9 mouse cellular contexts compared by ENCODE assay signal in genomic region chr11:104288835-104289198, GRCm38 (mm10). TPM values are rescaled to one million over a fixed set of nuclear protein-coding genes. Genes with fewer than 3 reads are reported as not detected.
DNase-seq lines count a peak whose midpoint lies in the region; ATAC-seq and TF ChIP-seq lines count a peak whose summit lies in the region.
"Had no signal": no experiment of that assay in that cellular context is flagged by ENCODE, and none has a peak within 500 bp of the region (broad histone marks: within the 10 kb centered on the region; RNA-seq: fewer than 3 reads in every experiment).

No protein-coding gene starts in this region.

- H3K4me1 ChIP-seq in forebrain, postnatal 0 days (ENCODE audit: insufficient read depth): no peaks in the 10 kb centered on the region
- no peaks in the 10 kb centered on the region for H3K4me1 ChIP-seq in forebrain, embryonic 11.5 days (replicated peaks; ENCODE audit: control insufficient read depth, insufficient read depth, low read length)
- H3K4me1 ChIP-seq in embryonic facial prominence, embryonic 10.5 days: peaks cover 27% of the 10 kb centered on the region
- peaks cover 13% of the 10 kb centered on the region for H3K4me1 ChIP-seq in midbrain, embryonic 12.5 days

- H3K27me3 ChIP-seq in forebrain, postnatal 0 days (ENCODE audit: insufficient read depth, low read length): no peaks in the 10 kb centered on the region
- H3K27me3 ChIP-seq in forebrain, embryonic 11.5 days (ENCODE audit: control insufficient read depth, insufficient read depth, low read length): no peaks in the 10 kb centered on the region
- 0 out of 2 replicates have a peak, but pooled peaks cover 3% of the 10 kb centered on the region for H3K27me3 ChIP-seq in embryonic facial prominence, embryonic 10.5 days (replicated peaks; ENCODE audit: low read depth, poor library complexity, severe bottlenecking)
- H3K27me3 ChIP-seq in midbrain, embryonic 12.5 days: no peaks in the 10 kb centered on the region

- DNase-seq in forebrain, postnatal 0 days: peak; percentile 13
- no peak for DNase-seq in forebrain, embryonic 11.5 days (ENCODE audit: low spot score)
- no peak for DNase-seq in embryonic facial prominence, embryonic 10.5 days (ENCODE audit: low spot score)
- peak; percentile 58 to 63 for DNase-seq in kidney, adult 8-10 months
- no peak for DNase-seq in heart, postnatal 10 days
- DNase-seq in gastrocnemius, postnatal 4 days (ENCODE audit: low spot score in 2 of 2): no peak

- H3K4me2 ChIP-seq in forebrain, postnatal 0 days (ENCODE audit: low read depth): no peak overlapping the region
- no peak overlapping the region for H3K4me2 ChIP-seq in forebrain, embryonic 11.5 days (ENCODE audit: low read depth, low read length, severe bottlenecking)
- no peak overlapping the region for H3K4me2 ChIP-seq in midbrain, embryonic 12.5 days (replicated peaks)

- no peaks in the 10 kb centered on the region for H3K9me3 ChIP-seq in forebrain, postnatal 0 days (ENCODE audit: low read length)
- H3K9me3 ChIP-seq in forebrain, embryonic 11.5 days (ENCODE audit: control insufficient read depth, low read length): no peaks in the 10 kb centered on the region
- no peaks in the 10 kb centered on the region for H3K9me3 ChIP-seq in embryonic facial prominence, embryonic 10.5 days
- no peaks in the 10 kb centered on the region for H3K9me3 ChIP-seq in midbrain, embryonic 12.5 days

- H3K9ac ChIP-seq in forebrain, postnatal 0 days: no peak overlapping the region
- H3K9ac ChIP-seq in forebrain, embryonic 11.5 days (ENCODE audit: low read length): no peak overlapping the region
- no peak overlapping the region for H3K9ac ChIP-seq in midbrain, embryonic 12.5 days (replicated peaks)

- TF ChIP-seq CTCF in forebrain, postnatal 0 days (IDR thresholded peaks at IDR 0.05; ENCODE audit: low read depth): no peak

- WGBS in forebrain, postnatal 0 days: 53% methylated on average over 6 of the region's 6 CpGs
- WGBS in forebrain, embryonic 11.5 days: 57% methylated on average over 6 of the region's 6 CpGs
- 51% methylated on average over 6 of the region's 6 CpGs for WGBS in embryonic facial prominence, embryonic 10.5 days
- WGBS in midbrain, embryonic 12.5 days: 48% methylated on average over 6 of the region's 6 CpGs

- intact Hi-C loops in heart, postnatal 10 days (cut with DNase I): no loop called here

- peak overlapping the region; percentile 66 for H3K27ac ChIP-seq in forebrain, postnatal 0 days (ENCODE audit: low read depth, low read length)
- H3K27ac ChIP-seq in forebrain, embryonic 11.5 days (ENCODE audit: low read depth, low read length): no peak overlapping the region
- peak overlapping the region; percentile 92 for H3K27ac ChIP-seq in embryonic facial prominence, embryonic 10.5 days (replicated peaks)
- peak overlapping the region; percentile 49 for H3K27ac ChIP-seq in midbrain, embryonic 12.5 days (replicated peaks)

- H3K36me3 ChIP-seq in forebrain, postnatal 0 days (ENCODE audit: insufficient read depth): peaks cover 61% of the 10 kb centered on the region
- no peaks in the 10 kb centered on the region for H3K36me3 ChIP-seq in forebrain, embryonic 11.5 days (ENCODE audit: control insufficient read depth, insufficient read depth, low read length)
- H3K36me3 ChIP-seq in embryonic facial prominence, embryonic 10.5 days (replicated peaks): no peaks in the 10 kb centered on the region
- H3K36me3 ChIP-seq in midbrain, embryonic 12.5 days: peaks cover 28% of the 10 kb centered on the region

- H3K4me3 ChIP-seq in forebrain, postnatal 0 days (ENCODE audit: low read depth, low read length): no peak overlapping the region
- no peak overlapping the region for H3K4me3 ChIP-seq in forebrain, embryonic 11.5 days (ENCODE audit: low read depth, low read length)
- no peak overlapping the region for H3K4me3 ChIP-seq in embryonic facial prominence, embryonic 10.5 days
- H3K4me3 ChIP-seq in midbrain, embryonic 12.5 days: no peak overlapping the region
- H3K4me3 ChIP-seq: erythroblast, embryonic 14.5 days had no signal

- ATAC-seq in forebrain, postnatal 0 days: peak; percentile 28
- ATAC-seq in forebrain, embryonic 11.5 days (replicated peaks; ENCODE audit: low FRiP score): no peak; the same call in 1 of the 2 replicates
- peak; percentile 43; the same call in 1 of the 2 replicates for ATAC-seq in midbrain, embryonic 12.5 days (ENCODE audit: low FRiP score, low read depth)
- ATAC-seq in activated CD4-positive, CD25-positive, alpha-beta regulatory T cell, adult 4 months: no peak

RNA-seq across cellular contexts. Expression of gene Mapt, which starts 57.6 kb away (rescaled TPM):
- 582 and 641 TPM in 2 replicates for total RNA-seq in forebrain, postnatal 0 days (2014; rRNA removed)
- polyA plus RNA-seq in forebrain, postnatal 0 days (2015; fragmentation: Nextera tagmentation; extraction: Ambion mirVana): 985 and 1,388 TPM in 2 replicates
- 33.0 and 43.1 TPM in 2 replicates for polyA plus RNA-seq in forebrain, embryonic 11.5 days (2014; fragmentation: Nextera tagmentation; extraction: Ambion mirVana)
- 10.7 and 14.7 TPM in 2 replicates for polyA plus RNA-seq in embryonic facial prominence, embryonic 10.5 days (2016; fragmentation: Nextera tagmentation; extraction: Ambion mirVana)
- 169 and 176 TPM in 2 replicates for polyA plus RNA-seq in midbrain, embryonic 12.5 days (2016; fragmentation: Nextera tagmentation; extraction: Ambion mirVana)
- 10 to 100 TPM; 40.7 to 52.8 TPM for total RNA-seq in heart, postnatal 10 days (2021)
- 10 to 100 TPM; 24.6 to 26.4 TPM for total RNA-seq in gastrocnemius, postnatal 4 days (2021)
- 1 to 10 TPM in 1 of 2 experiments, not detected in 1; 1.5 TPM for polyA plus RNA-seq in activated CD4-positive, CD25-positive, alpha-beta regulatory T cell, adult 4 months (2017; shearing (Covaris generic))
- polyA plus RNA-seq: erythroblast, embryonic 14.5 days had no signal

Comparison
In these comparisons a context has a peak if more than half of its experiments do, and no peak if none do; other contexts are left out.
1. ATAC-seq: peak in forebrain, postnatal 0 days (single experiment) and midbrain, embryonic 12.5 days (single experiment); none in forebrain, embryonic 11.5 days (single experiment) and activated CD4-positive, CD25-positive, alpha-beta regulatory T cell, adult 4 months (single experiment).
2. DNase-seq: peak in forebrain, postnatal 0 days (single experiment) and kidney, adult 8-10 months (2 of 2); none in forebrain, embryonic 11.5 days (single experiment), embryonic facial prominence, embryonic 10.5 days (single experiment), heart, postnatal 10 days (0 of 2) and gastrocnemius, postnatal 4 days (0 of 2).